Mouse (Mus musculus): ENCODE results near the gene Gm11492.

DNA sequence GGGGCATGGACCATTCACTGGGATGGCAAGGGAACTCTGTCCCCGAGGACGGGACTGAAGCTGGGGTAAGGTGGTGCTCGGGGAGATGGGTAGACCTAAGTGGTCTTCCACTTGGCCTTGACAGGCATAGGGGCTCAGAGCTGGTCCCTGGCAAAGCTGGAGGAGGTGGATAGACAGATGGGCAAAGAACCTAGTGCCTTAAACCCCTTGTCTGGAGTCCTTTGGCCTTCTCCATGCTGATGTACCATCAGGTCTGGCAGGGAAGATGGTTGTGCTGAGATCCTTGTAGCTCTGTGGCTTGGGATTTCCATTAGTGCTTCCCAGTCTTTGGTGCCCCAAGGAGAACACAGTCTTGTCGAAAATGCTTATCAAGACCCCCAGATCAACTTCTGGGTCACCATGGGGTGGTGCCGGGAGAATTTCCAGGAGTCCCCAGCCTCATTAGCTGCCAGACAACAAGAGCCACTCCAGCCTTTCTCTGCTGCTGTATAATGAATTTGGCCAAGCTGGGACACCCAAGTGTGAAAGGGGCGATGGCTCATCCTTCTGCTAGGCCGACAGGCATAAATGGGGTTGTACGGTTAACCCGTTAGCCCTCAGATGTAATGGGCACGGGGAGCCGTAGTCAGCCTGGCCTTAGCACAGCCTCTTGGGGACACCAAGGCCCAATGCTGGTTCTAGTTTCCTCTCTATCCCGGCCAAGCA is 14.9 kb downstream of the Gm11492 start:
- TF ChIP-seq CTCF (IDR thresholded peaks at IDR 0.05; ENCODE audit: low read depth, low read length) (no peak), EP300 (IDR thresholded peaks at IDR 0.05; ENCODE audit: insufficient read depth, low read depth, low read length) (no peak)
